Mouse (Mus musculus) forebrain, embryonic 14.5 days (tissue): Measurements from ENCODE around the gene Rnf166. TPM values are rescaled to one million over a fixed set of nuclear protein-coding genes. Genes with fewer than 3 reads are reported as not detected.

Source experiments
- ATAC-seq: fragments of 200-750 bp; cut with Nextera tagmentation; 2 replicates; pipeline ENCODE4 v1.8.0; 2017; ENCODE audit warnings: mild to moderate bottlenecking, moderate library complexity
- DNase-seq: peaks from one replicate; pipeline ENCODE4 v3.0.0-alpha.2; 2015; ENCODE audit warnings: low spot score
- H3K27ac ChIP-seq: fragments of 300-500 bp; sonication (generic); 2 replicates; pipeline ENCODE4 v1.5.1; 2014; ENCODE audit warnings: low read depth, mild to moderate bottlenecking, control low read depth, low read length, moderate library complexity
- H3K27me3 ChIP-seq: fragments of 300-500 bp; sonication (generic); replicated peaks from 2 replicates; pipeline ENCODE4 v1.6.1; 2014; ENCODE audit warnings: low read length, control low read depth, mixed read lengths; ENCODE audit not compliant: control insufficient read depth, insufficient read depth
- H3K36me3 ChIP-seq: fragments of 300-500 bp; sonication (generic); 2 replicates; pipeline ENCODE4 v1.6.1; 2014; ENCODE audit warnings: low read length, control low read depth; ENCODE audit not compliant: control insufficient read depth, insufficient read depth
- H3K4me1 ChIP-seq: fragments of 300-500 bp; sonication (generic); 2 replicates; pipeline ENCODE4 v1.6.1; 2014; ENCODE audit warnings: antibody characterized with exemption, low read length, control low read depth; ENCODE audit not compliant: control insufficient read depth, insufficient read depth
- H3K4me2 ChIP-seq: fragments of 300-500 bp; sonication (generic); 2 replicates; pipeline ENCODE4 v1.6.1; 2014; ENCODE audit warnings: mild to moderate bottlenecking, control low read depth, low read length
- H3K4me3 ChIP-seq: fragments of 300-500 bp; sonication (generic); 2 replicates; pipeline ENCODE4 v1.5.1; 2014; ENCODE audit warnings: low read depth, low read length, control low read depth
- H3K9ac ChIP-seq: fragments of 300-500 bp; sonication (generic); 2 replicates; pipeline ENCODE4 v1.6.1; 2014; ENCODE audit warnings: mild to moderate bottlenecking, low read length, control low read depth, moderate library complexity
- H3K9me3 ChIP-seq: fragments of 300-500 bp; sonication (generic); replicated peaks from 2 replicates; pipeline ENCODE4 v1.6.1; 2016; ENCODE audit warnings: low read length, control low read depth, mixed read lengths; ENCODE audit not compliant: control insufficient read depth
- WGBS: fragments of 180-500 bp; shearing (Covaris S2); extraction: QIAGEN DNeasy Blood & Tissue Kit; methylation state at CpG from one replicate; pipeline ENCODE4 v1.1.7; 2014; 5-methylcytosine and 5-hydroxymethylcytosine counted together
- polyA plus RNA-seq: library from polyadenylated mRNA; unstranded; fragments of >200 nt; fragmentation: Nextera tagmentation; extraction: Ambion mirVana; gene quantifications from 2 replicates; pipeline ENCODE4 v1.2.1, GENCODE M21; 2014

The Rnf166 gene
- polyA plus RNA-seq, 1 experiment from 2014 or later: 28.8 TPM

DNA sequence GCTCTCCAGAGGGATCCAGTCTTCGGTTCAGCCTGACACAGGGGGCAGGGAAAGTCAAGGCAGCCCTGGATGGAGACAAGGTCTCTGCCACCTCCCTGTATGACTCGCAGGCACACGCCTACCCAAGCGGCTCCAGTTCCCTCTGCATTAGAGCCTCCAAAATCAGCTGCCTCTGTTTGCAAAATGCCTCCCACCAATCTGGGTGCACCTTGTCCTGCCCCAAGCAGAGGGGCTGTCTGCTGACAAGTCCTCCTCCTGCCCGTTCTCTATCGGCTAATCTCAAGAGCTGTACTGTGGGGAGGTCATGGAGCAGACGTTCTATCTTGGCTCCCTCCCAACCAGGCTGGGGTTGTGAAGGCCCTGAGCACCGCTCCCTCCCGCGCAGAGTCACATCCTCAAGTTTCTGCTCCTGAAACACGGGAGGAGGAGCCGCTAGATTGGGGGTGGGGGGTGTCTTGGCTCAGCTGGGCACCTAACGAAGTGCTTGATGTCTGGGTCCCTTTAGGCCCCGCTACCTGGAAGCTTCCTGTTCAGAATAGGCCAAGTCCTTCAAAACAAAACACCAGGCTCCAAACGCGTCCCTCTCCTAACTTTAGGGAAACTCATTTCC lies 808 bp downstream of the Rnf166 start:
- Histone ChIP-seq H3K4me3 (peak overlapping the region; percentile 98), H3K9me3 (no peaks in the 10 kb centered on the region), H3K4me2 (peak overlapping the region; percentile 89), H3K27ac (peak overlapping the region; percentile 18; the same call in 1 of the 2 replicates), H3K9ac (peak overlapping the region; percentile 96), H3K27me3 (no peaks in the 10 kb centered on the region), H3K4me1 (peaks cover 9% of the 10 kb centered on the region; the same call in 1 of the 2 replicates), H3K36me3 (peaks cover 39% of the 10 kb centered on the region)
- peak; percentile 4; the same call in 1 of the 2 replicates for ATAC-seq
- DNase-seq: peak; percentile 19
- WGBS: 17% methylated on average over 16 of the region's 16 CpGs

DNA sequence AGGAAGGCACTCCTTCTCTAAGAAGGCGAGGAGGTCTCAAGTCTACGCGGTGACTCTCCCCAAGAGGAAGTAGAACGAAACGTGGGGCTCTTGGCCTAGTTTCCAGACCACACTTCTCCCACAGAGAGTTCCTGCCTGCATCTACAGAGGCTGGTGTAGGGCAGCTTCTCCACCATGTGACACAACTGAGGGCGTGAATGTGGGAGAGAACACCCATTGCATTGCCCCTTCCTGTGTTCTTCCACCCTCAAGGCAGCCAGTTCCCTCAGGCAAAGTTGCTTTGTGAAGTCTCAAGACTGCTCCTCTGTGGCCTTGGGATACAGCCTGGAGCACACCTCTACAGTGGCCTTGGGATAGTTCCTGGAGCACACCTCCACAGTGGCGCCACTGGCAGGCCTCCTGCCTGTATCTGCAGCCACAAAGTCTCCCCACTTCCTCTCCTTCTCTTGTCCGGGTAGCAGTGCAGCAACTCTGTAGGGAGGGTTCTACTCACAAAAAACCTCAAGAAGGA lies 1.9 kb downstream of the Rnf166 start:
- DNase-seq (no peak), ATAC-seq (no peak)
- H3K36me3 ChIP-seq: peaks cover 32% of the 10 kb centered on the region
- no peaks in the 10 kb centered on the region for H3K27me3 ChIP-seq
- H3K4me2 ChIP-seq: no peak overlapping the region
- no peak overlapping the region for H3K27ac ChIP-seq
- H3K4me1 ChIP-seq: peaks cover 9% of the 10 kb centered on the region; the same call in 1 of the 2 replicates
- no peak overlapping the region for H3K9ac ChIP-seq
- no peak overlapping the region for H3K4me3 ChIP-seq
- WGBS: 90% methylated on average over 8 of the region's 8 CpGs
- no peaks in the 10 kb centered on the region for H3K9me3 ChIP-seq

DNA sequence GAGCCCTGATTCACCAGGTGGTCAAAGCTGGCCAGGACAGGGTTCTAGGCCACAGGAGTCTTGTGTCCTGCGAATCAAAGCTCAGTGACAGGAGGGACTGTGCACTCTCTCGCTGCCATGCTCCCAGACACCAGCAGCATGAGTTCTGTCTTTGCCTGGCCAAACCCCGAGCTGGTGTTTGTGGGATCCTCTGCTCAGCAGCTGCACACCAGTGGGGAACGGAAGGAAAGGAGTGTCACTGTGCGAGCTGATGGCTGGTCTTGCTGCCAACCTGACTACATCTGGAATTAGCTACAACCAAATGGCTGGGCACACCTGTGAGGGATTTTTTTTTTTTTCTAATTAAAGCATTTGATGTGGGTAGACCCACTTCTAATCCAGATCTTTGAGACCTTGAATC lies 5.2 kb downstream of the Rnf166 start:
- H3K4me1 ChIP-seq: peaks cover 4% of the 10 kb centered on the region; the same call in 1 of the 2 replicates
- ATAC-seq (no peak), DNase-seq (no peak)
- no peak overlapping the region for H3K27ac ChIP-seq
- H3K4me3 ChIP-seq: no peak overlapping the region
- 86% methylated on average over 5 of the region's 5 CpGs for WGBS
- peaks cover 44% of the 10 kb centered on the region for H3K36me3 ChIP-seq
- no peak overlapping the region for H3K4me2 ChIP-seq
- H3K9me3 ChIP-seq: no peaks in the 10 kb centered on the region
- H3K9ac ChIP-seq: no peak overlapping the region
- H3K27me3 ChIP-seq: no peaks in the 10 kb centered on the region

DNA sequence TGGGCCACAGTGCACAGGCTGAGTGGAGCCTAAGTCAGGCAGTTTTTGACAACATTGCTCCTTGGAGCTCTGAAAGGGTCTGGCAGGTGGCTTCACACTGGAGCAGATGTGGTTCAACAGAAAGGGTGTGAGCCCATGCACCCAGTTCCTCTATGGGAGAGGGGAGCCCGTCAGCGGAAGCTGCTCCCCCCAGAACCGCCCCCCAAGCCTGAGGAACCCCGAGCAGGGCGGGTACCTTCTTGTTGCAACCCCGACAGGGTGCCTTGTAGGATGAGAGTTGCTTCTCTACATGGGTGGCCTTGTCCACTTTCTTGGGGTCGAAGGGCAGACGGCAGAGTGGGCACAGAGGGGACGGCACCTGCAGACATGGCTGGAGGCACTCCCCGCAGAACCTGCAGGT lies 5.9 kb downstream of the Rnf166 start:
- Histone ChIP-seq H3K9me3 (no peaks in the 10 kb centered on the region), H3K9ac (no peak overlapping the region), H3K27me3 (no peaks in the 10 kb centered on the region), H3K4me2 (no peak overlapping the region), H3K27ac (no peak overlapping the region), H3K4me1 (peaks cover 2% of the 10 kb centered on the region; the same call in 1 of the 2 replicates), H3K4me3 (no peak overlapping the region), H3K36me3 (peaks cover 50% of the 10 kb centered on the region)
- DNase-seq (no peak), ATAC-seq (no peak)
- 87% methylated on average over 10 of the region's 10 CpGs for WGBS

DNA sequence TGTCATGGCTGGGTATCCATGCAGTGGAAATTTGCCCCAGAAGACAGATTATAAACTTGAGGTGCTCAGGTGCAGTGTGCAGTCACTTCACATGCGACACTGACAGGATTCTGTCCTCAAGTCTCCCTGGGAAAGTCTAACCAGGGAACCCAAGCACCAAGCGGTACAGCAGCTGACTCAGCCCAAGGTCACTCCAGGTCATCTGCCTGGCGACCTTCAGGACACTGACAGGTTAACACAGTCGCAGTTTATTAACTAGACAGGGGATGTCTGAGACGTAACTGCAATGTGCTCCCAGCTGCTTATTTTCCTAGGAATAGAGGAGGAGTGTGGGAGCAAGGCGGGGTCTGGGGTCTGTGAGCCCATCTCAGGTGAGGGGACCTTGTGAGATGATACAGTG lies 6.5 kb downstream of the Rnf166 start:
- WGBS: 82% methylated on average over 6 of the region's 6 CpGs
- Histone ChIP-seq H3K4me2 (no peak overlapping the region), H3K36me3 (peaks cover 50% of the 10 kb centered on the region), H3K9ac (no peak overlapping the region), H3K4me3 (no peak overlapping the region), H3K27ac (no peak overlapping the region), H3K9me3 (no peaks in the 10 kb centered on the region), H3K4me1 (no peaks in the 10 kb centered on the region), H3K27me3 (no peaks in the 10 kb centered on the region)
- DNase-seq (no peak), ATAC-seq (no peak)

DNA sequence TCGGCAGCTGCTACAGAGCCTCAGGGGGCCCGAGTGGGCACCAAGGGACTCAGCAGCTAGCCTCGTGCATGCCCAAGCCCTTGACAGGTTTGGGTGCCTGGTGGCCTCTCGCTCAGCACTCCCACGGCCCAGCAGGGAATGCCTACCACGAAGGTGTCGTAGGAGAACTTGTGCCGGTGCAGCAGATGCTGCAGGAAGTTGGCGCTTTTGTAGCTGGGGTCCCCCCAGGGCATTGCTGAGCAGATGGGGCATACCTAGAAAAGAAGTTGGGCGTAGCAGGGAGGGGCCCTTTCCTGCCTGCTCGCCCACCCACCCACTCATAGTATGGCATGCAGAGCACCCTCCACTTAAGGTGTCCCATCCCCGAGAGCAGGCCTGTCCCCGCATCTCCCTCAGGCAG lies 8.0 kb downstream of the Rnf166 start:
- no peak for DNase-seq
- Histone ChIP-seq H3K4me2 (no peak overlapping the region), H3K27me3 (0 out of 2 replicates have a peak, but pooled peaks cover 2% of the 10 kb centered on the region), H3K4me1 (no peaks in the 10 kb centered on the region), H3K9ac (no peak overlapping the region), H3K4me3 (no peak overlapping the region), H3K27ac (no peak overlapping the region), H3K9me3 (no peaks in the 10 kb centered on the region), H3K36me3 (peaks cover 38% of the 10 kb centered on the region)
- WGBS: 94% methylated on average over 13 of the region's 13 CpGs
- no peak for ATAC-seq

DNA sequence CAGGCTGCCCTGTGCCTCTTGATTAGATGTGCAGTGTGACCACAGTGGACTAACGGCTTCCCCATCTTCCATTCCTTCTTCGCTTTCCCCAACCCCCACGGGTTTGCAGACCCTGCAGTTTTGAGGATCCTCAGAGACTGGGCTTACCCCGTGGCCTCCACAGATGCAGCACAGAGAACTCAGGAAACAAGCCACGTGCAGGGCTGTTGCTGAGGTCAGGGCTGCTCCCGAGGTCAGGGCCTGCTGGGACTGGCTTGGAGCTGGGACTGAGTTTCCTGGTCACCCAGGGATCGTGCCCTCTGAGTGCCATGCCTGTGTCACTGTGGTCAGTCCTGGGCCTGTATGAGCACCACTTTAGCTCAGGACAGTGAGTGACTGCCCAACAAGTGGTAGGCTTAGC lies 10.9 kb downstream of the Rnf166 start:
- peaks cover 34% of the 10 kb centered on the region for H3K36me3 ChIP-seq
- 79% methylated on average over 7 of the region's 7 CpGs for WGBS
- H3K9me3 ChIP-seq: no peaks in the 10 kb centered on the region
- H3K9ac ChIP-seq: no peak overlapping the region
- DNase-seq (no peak), ATAC-seq (no peak)
- H3K4me2 ChIP-seq: no peak overlapping the region
- H3K4me3 ChIP-seq: no peak overlapping the region
- no peak overlapping the region for H3K27ac ChIP-seq
- H3K27me3 ChIP-seq: peaks cover 30% of the 10 kb centered on the region
- H3K4me1 ChIP-seq: peaks cover 6% of the 10 kb centered on the region; the same call in 1 of the 2 replicates

DNA sequence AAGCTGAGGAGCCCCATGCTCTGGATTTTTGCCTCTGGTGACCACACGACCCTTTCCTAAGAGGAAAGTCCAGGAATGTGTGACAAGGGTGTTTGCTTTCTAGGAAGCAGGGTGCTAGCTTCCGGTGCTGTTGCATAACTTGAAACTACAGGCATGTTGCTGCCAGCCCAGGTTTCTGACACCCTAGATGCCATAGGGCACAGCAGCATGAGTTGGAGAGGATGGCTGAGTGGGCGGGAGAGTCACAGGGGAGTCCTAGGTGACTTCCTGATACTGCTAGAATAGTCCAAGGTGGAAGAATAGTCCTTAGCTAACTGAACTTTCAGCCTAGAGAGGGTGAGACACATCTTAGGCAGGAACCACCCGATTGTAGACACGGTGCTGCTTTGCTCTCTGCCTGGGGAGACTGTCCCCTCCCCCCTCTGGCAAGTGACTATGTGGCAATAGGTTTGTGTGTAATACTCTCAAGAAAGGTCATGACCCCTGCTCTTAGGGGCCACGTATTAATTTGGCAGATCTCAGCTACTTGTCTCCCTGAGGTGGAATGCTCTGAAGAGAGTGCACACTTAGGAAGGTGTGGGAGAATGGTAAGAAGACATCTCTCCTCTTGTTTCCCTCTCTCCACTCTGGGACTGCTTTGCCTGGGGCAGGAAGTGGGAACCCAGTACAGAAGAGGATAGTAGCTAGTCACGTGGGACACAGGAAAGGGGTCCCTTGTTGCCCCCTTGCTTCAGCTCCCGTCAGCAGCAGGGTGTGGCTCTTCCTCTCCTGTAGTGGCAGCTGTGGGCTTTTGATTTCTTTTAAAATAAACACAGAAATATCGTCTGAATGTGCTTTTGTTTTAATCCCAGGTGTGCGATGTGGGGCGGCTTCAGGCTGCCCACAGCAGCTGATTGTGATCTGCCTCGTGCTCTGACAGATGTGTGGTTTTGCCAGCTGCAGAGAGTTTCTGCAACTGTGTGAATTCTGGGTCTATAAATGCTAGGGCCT lies 11.9 kb downstream of the Rnf166 start:
- ATAC-seq: no peak
- no peak overlapping the region for H3K9ac ChIP-seq
- 74% methylated on average over 12 of the region's 12 CpGs for WGBS
- H3K36me3 ChIP-seq: peaks cover 30% of the 10 kb centered on the region
- H3K27me3 ChIP-seq: peaks cover 38% of the 10 kb centered on the region
- H3K4me3 ChIP-seq: no peak overlapping the region
- no peak overlapping the region for H3K27ac ChIP-seq
- no peaks in the 10 kb centered on the region for H3K9me3 ChIP-seq
- no peak for DNase-seq
- H3K4me2 ChIP-seq: no peak overlapping the region
- H3K4me1 ChIP-seq: peaks cover 6% of the 10 kb centered on the region; the same call in 1 of the 2 replicates
